Mouse (Mus musculus): ENCODE data around the gene Hid1. TPM values are rescaled to one million over a fixed set of nuclear protein-coding genes. Genes with fewer than 3 reads are reported as not detected.

Hid1 gene
- polyA plus RNA-seq, 1 experiment from 2014 or later = 10.9 TPM

DNA sequence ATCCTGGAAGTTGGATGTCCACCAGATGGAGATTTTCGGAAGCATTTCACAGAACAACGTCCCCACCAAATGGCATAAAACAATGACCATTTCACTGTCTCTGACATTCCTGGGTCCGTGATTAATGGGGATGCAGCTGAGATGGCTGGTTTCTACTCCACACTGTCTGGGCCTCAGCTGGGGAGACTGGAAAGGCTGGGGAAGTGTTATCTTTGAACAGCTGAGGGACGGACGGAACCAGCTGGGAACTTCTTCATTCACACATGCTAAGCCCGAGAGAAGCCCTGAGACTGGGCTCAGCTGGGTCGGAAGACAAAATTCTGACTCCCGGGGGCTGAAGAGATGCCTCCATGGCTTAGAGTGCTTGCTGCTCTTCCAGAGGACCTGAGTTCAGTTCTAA is 3.8 kb upstream of the Hid1 start:
- H3K9ac ChIP-seq (ENCODE audit: low read depth, low read length) = no peak overlapping the region
- H3K4me2 ChIP-seq (replicated peaks; ENCODE audit: low read depth, low read length) = no peak overlapping the region
- no peaks in the 10 kb centered on the region for H3K36me3 ChIP-seq (ENCODE audit: control insufficient read depth, insufficient read depth, low read length)
- H3K4me1 ChIP-seq (replicated peaks; ENCODE audit: control insufficient read depth, insufficient read depth, low read length) = peaks cover 3% of the 10 kb centered on the region; the same call in 1 of the 2 replicates
- DNase-seq (ENCODE audit: low spot score) (peak; percentile 27), ATAC-seq (ENCODE audit: low FRiP score) (no peak)
- peaks cover 9% of the 10 kb centered on the region for H3K27me3 ChIP-seq (ENCODE audit: control insufficient read depth, insufficient read depth, low read length)
- no peaks in the 10 kb centered on the region for H3K9me3 ChIP-seq (ENCODE audit: control insufficient read depth, low read length)
- H3K27ac ChIP-seq (ENCODE audit: low read depth, low read length) = no peak overlapping the region
- WGBS = 53% methylated on average over 8 of the region's 8 CpGs
- no peak overlapping the region for H3K4me3 ChIP-seq (ENCODE audit: low read depth, low read length)

DNA sequence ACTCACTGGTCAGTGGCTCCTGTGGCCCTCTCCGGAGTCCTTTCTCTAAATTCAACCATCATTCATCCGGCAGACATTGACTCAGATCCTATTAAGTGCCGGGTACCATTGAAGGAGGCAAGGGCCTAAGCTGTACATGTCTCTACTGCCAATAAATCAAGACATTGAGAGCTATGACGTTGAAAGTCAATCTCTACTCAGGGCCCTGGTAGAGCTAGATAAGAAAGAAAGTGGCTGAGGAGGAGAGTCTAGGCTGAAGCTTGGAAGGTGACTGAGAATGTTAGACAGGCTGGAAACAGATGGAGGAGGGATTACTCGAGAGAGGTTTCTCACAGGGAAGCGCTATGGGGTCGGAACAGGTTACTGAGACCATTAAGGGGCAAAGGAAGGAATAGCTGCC is 2.8 kb upstream of the Hid1 start:
- Histone ChIP-seq H3K27ac (ENCODE audit: low read depth, low read length) (no peak overlapping the region), H3K36me3 (ENCODE audit: control insufficient read depth, insufficient read depth, low read length) (no peaks in the 10 kb centered on the region), H3K4me2 (replicated peaks; ENCODE audit: low read depth, low read length) (no peak overlapping the region), H3K27me3 (ENCODE audit: control insufficient read depth, insufficient read depth, low read length) (peaks cover 15% of the 10 kb centered on the region), H3K9ac (ENCODE audit: low read depth, low read length) (no peak overlapping the region), H3K9me3 (ENCODE audit: control insufficient read depth, low read length) (no peaks in the 10 kb centered on the region), H3K4me3 (ENCODE audit: low read depth, low read length) (no peak overlapping the region), H3K4me1 (replicated peaks; ENCODE audit: control insufficient read depth, insufficient read depth, low read length) (peaks cover 6% of the 10 kb centered on the region; the same call in 1 of the 2 replicates)
- ATAC-seq (ENCODE audit: low FRiP score) = no peak
- WGBS = 64% methylated on average over 7 of the region's 7 CpGs
- no peak for DNase-seq (ENCODE audit: low spot score)

DNA sequence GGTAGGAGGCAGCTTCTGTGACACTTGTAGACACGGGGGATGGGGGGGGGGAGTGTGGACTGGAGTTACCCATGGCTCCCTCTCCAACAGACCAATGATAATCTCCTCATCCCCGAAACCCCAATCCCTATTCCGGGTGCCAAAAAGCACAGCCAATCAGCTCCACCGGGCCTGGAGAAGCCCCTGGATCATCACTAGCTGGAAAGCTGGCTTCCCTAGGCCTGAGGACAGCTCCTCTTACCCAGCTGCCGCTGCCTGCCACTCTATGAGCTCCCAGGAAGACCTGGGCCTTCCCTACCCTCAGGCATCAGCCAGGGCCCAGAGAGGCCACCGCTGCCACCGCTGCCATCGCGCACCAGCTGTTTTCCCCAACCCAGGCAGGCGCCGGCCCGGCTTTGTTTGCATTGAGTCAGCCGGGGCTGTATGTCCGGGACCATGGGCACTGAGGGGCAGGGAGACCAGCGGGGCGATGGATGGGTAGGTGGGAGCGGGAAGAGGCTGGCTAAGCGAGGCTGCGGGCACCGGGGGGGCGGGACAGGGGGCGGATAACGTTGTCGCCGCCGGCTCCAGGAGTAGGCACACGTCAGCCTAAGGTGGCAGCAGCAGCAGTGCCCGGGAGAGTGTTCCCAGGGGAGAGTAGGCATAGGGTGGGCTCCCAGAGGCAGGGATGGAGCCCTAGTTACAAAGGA is 706 bp downstream of the Hid1 start:
- peaks cover 9% of the 10 kb centered on the region for H3K27me3 ChIP-seq (ENCODE audit: control insufficient read depth, insufficient read depth, low read length)
- H3K36me3 ChIP-seq (ENCODE audit: control insufficient read depth, insufficient read depth, low read length) = no peaks in the 10 kb centered on the region
- H3K9me3 ChIP-seq (ENCODE audit: control insufficient read depth, low read length) = no peaks in the 10 kb centered on the region
- under 1% methylated on average over 26 of the region's 28 CpGs for WGBS
- H3K27ac ChIP-seq (ENCODE audit: low read depth, low read length) = peak overlapping the region; percentile 70
- ATAC-seq (ENCODE audit: low FRiP score) = peak; percentile 71
- peak overlapping the region; percentile 71 for H3K4me3 ChIP-seq (ENCODE audit: low read depth, low read length)
- peak overlapping the region; percentile 97 for H3K4me2 ChIP-seq (replicated peaks; ENCODE audit: low read depth, low read length)
- peak; percentile 48 for DNase-seq (ENCODE audit: low spot score)
- H3K9ac ChIP-seq (ENCODE audit: low read depth, low read length) = peak overlapping the region; percentile 80
- H3K4me1 ChIP-seq (replicated peaks; ENCODE audit: control insufficient read depth, insufficient read depth, low read length) = peaks cover 6% of the 10 kb centered on the region; the same call in 1 of the 2 replicates

DNA sequence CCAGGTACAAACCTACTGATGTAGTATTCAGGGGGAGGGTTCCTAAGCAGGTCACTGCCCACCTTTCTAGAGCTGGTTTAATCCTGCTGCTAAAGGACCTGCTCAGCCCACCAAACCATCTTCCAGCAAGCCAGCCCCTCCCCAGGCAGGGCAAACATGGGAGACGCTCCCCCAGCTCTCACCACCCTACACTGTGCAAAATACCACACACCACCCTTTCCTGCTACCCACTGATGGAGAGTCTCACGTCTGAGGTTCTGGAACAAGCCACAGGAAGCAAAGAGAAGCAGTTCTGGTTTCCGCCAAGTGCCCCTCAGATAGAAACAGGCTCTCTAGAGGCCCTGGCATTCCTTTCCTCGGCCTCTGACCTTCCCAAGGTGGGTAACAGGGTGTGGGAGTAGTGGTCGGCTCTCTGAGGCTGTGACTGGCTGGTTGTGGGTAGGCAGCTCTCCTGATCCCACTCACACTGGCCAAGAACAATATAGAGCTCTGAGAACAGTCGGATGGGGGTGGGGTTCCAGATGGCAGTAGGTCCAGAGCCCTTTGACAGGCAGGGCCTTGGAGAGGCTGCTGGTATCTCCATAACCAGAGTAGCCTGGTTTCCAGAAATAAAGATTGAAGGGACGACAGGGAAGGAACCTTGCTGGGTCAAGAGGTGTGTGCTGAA is 1.4 kb downstream of the Hid1 start:
- H3K4me3 ChIP-seq (ENCODE audit: low read depth, low read length) = peak overlapping the region; percentile 71; the same call in 1 of the 2 replicates
- WGBS = 44% methylated on average over 7 of the region's 7 CpGs
- H3K27me3 ChIP-seq (ENCODE audit: control insufficient read depth, insufficient read depth, low read length) = peaks cover 9% of the 10 kb centered on the region
- no peaks in the 10 kb centered on the region for H3K36me3 ChIP-seq (ENCODE audit: control insufficient read depth, insufficient read depth, low read length)
- H3K9ac ChIP-seq (ENCODE audit: low read depth, low read length) = peak overlapping the region; percentile 80; the same call in 1 of the 2 replicates
- no peak overlapping the region for H3K27ac ChIP-seq (ENCODE audit: low read depth, low read length)
- ATAC-seq (ENCODE audit: low FRiP score) (peak; percentile 34), DNase-seq (ENCODE audit: low spot score) (no peak)
- H3K4me1 ChIP-seq (replicated peaks; ENCODE audit: control insufficient read depth, insufficient read depth, low read length) = peaks cover 6% of the 10 kb centered on the region; the same call in 1 of the 2 replicates
- no peaks in the 10 kb centered on the region for H3K9me3 ChIP-seq (ENCODE audit: control insufficient read depth, low read length)
- H3K4me2 ChIP-seq (replicated peaks; ENCODE audit: low read depth, low read length) = peak overlapping the region; percentile 97

DNA sequence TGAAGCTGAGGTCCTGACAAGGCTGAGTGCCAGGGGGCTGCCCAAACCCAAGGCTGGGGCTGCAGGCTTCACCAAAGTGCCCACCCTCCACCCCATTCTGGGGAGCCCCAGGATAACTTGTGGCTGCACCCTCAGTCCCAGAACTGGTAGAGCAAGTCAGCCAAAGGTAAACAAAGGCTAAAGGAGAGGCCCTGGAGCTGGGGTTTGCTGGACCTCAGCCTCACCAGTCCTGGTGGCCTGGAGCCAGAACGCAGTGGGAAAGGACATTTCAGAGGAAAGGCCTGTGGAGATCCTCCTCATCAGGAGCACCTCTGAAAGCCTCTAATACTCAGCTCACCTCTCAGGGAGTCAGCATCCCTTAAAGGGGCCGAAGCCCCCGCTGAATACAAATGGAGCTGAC is 3.4 kb downstream of the Hid1 start:
- WGBS = 80% methylated on average over 3 of the region's 3 CpGs
- Histone ChIP-seq H3K4me2 (replicated peaks; ENCODE audit: low read depth, low read length) (no peak overlapping the region), H3K27me3 (ENCODE audit: control insufficient read depth, insufficient read depth, low read length) (peaks cover 9% of the 10 kb centered on the region), H3K36me3 (ENCODE audit: control insufficient read depth, insufficient read depth, low read length) (no peaks in the 10 kb centered on the region), H3K9ac (ENCODE audit: low read depth, low read length) (no peak overlapping the region), H3K9me3 (ENCODE audit: control insufficient read depth, low read length) (no peaks in the 10 kb centered on the region), H3K4me3 (ENCODE audit: low read depth, low read length) (no peak overlapping the region), H3K4me1 (replicated peaks; ENCODE audit: control insufficient read depth, insufficient read depth, low read length) (peaks cover 9% of the 10 kb centered on the region), H3K27ac (ENCODE audit: low read depth, low read length) (no peak overlapping the region)
- ATAC-seq (ENCODE audit: low FRiP score) = no peak
- DNase-seq (ENCODE audit: low spot score) = no peak

DNA sequence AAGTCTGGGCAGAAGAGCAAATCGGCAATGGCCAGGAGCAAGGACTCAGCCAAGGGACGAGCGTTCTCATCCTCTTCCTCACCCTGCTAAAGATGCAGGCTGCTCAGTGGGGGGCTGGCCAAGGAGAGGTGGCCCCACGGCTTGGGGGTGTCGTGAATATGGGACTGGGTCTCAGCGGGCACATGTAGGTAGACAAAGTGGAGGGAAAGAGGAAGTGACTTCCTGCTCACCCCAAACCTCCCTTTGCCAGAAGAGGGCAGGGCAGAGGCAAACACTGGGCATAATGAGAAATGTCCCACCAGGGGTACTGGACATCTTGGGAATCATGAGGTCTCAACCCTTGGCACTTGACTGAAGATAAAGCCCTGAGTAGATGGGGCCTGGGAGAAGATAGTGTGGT is 7.8 kb downstream of the Hid1 start:
- Histone ChIP-seq H3K36me3 (ENCODE audit: control insufficient read depth, insufficient read depth, low read length) (no peaks in the 10 kb centered on the region), H3K27ac (ENCODE audit: low read depth, low read length) (0 out of 2 replicates have a peak overlapping the region, but pooled peaks have one; percentile 24), H3K9ac (ENCODE audit: low read depth, low read length) (peak overlapping the region; percentile 11; the same call in 1 of the 2 replicates), H3K9me3 (ENCODE audit: control insufficient read depth, low read length) (no peaks in the 10 kb centered on the region), H3K4me2 (replicated peaks; ENCODE audit: low read depth, low read length) (no peak overlapping the region), H3K4me1 (replicated peaks; ENCODE audit: control insufficient read depth, insufficient read depth, low read length) (peaks cover 3% of the 10 kb centered on the region), H3K4me3 (ENCODE audit: low read depth, low read length) (no peak overlapping the region), H3K27me3 (ENCODE audit: control insufficient read depth, insufficient read depth, low read length) (peaks cover 6% of the 10 kb centered on the region)
- ATAC-seq (ENCODE audit: low FRiP score) (no peak), DNase-seq (ENCODE audit: low spot score) (no peak)
- WGBS = 73% methylated on average over 6 of the region's 6 CpGs

DNA sequence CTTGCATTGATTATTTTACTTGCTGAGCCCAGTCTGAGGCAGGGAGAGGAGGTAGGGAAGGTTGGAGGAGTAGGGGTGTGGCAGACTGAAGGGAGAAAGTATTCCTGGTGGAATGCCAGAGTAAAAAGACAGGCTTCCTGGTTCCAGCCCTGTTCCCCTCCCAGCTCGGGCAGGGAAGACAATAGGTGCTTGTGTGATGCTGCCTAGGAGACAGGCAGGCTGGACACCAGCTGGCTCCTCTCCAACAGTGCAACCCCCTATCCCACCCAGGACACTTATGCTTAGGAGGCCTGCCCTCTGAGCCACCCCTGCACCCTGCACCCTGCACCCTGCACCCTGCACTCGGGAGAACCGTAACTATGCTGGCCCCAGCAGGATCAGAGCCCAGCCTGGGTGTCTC is 8.3 kb downstream of the Hid1 start:
- peak overlapping the region; percentile 11; the same call in 1 of the 2 replicates for H3K9ac ChIP-seq (ENCODE audit: low read depth, low read length)
- H3K4me1 ChIP-seq (replicated peaks; ENCODE audit: control insufficient read depth, insufficient read depth, low read length) = peaks cover 3% of the 10 kb centered on the region
- peaks cover 6% of the 10 kb centered on the region for H3K27me3 ChIP-seq (ENCODE audit: control insufficient read depth, insufficient read depth, low read length)
- no peaks in the 10 kb centered on the region for H3K9me3 ChIP-seq (ENCODE audit: control insufficient read depth, low read length)
- ATAC-seq (ENCODE audit: low FRiP score) = peak; percentile 12; the same call in 1 of the 2 replicates
- H3K27ac ChIP-seq (ENCODE audit: low read depth, low read length) = peak overlapping the region; percentile 24; the same call in 1 of the 2 replicates
- H3K4me3 ChIP-seq (ENCODE audit: low read depth, low read length) = no peak overlapping the region
- DNase-seq (ENCODE audit: low spot score) = no peak
- 49% methylated on average over 3 of the region's 3 CpGs for WGBS
- H3K36me3 ChIP-seq (ENCODE audit: control insufficient read depth, insufficient read depth, low read length) = no peaks in the 10 kb centered on the region
- no peak overlapping the region for H3K4me2 ChIP-seq (replicated peaks; ENCODE audit: low read depth, low read length)

DNA sequence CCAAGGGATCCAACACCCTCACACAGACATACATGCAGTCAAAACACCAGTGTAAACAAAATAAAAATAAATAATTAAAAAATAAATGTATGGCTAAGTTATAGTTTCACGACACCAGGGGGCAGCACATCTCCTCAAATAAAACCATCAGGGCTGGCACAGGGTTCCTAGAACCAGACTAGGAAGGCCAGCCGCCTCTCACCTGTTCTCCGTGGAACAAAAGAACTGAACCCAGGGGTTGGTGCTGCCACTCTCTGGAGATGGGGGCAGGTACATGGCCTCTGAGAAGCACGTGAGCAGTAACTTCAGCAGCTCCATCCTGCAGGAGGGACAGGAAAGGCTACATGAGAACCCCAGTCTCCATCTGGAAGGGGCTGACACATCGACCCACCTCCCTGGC is 9.1 kb downstream of the Hid1 start:
- WGBS = 18% methylated on average over 5 of the region's 5 CpGs
- no peak overlapping the region for H3K27ac ChIP-seq (ENCODE audit: low read depth, low read length)

More for the DNA sequence above, 9.1 kb downstream of the Hid1 start:
- ATAC-seq (ENCODE audit: low FRiP score) (0 out of 2 replicates have a peak, but pooled peaks have one; percentile 41), DNase-seq (ENCODE audit: low spot score) (peak; percentile 83)
- H3K27me3 ChIP-seq (ENCODE audit: control insufficient read depth, insufficient read depth, low read length) = peaks cover 6% of the 10 kb centered on the region
- no peak overlapping the region for H3K9ac ChIP-seq (ENCODE audit: low read depth, low read length)
- H3K9me3 ChIP-seq (ENCODE audit: control insufficient read depth, low read length) = no peaks in the 10 kb centered on the region
- no peaks in the 10 kb centered on the region for H3K36me3 ChIP-seq (ENCODE audit: control insufficient read depth, insufficient read depth, low read length)
- no peak overlapping the region for H3K4me2 ChIP-seq (replicated peaks; ENCODE audit: low read depth, low read length)
- H3K4me1 ChIP-seq (replicated peaks; ENCODE audit: control insufficient read depth, insufficient read depth, low read length) = peaks cover 3% of the 10 kb centered on the region
- H3K4me3 ChIP-seq (ENCODE audit: low read depth, low read length) = no peak overlapping the region

Measured in hindbrain, embryonic 11.5 days (tissue).